Mouse (Mus musculus): ENCODE results near the gene Tfam.

DNA sequence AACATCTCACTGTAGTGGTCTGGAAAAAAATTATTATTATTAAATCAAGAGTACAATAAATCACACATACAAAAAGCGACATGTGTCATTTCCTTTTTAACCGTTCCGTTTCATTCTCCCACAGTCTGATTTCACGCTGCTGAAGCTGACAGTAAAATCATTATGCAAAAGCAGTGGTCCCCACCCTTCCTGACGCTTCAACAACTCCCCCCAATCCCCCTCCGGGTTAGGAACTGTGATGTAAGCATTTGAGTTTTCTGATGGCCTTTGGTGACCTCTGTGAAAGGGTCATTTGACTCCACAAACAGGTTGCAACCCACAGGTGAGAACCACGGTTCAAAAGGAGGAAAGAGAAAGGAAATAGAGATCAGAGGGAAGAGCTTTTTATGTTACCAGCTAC is 8.9 kb upstream of the Tfam start:
- TF ChIP-seq POLR2A (IDR thresholded peaks at IDR 0.05; ENCODE audit: borderline replicate concordance, extremely low read depth, low read depth, low read length) = no peak
- TF ChIP-seq CTCF (IDR thresholded peaks at IDR 0.05; ENCODE audit: insufficient read depth, low read length) = no peak

All from lung, adult 2 months (tissue).